Mouse (Mus musculus) small intestine, adult 10 weeks (tissue): ENCODE data around the gene Kcna5. TPM values are rescaled to one million over a fixed set of nuclear protein-coding genes. Genes with fewer than 3 reads are reported as not detected.

Experiments
- polyA plus RNA-seq: library from polyadenylated mRNA; stranded (reverse); fragments of 350-450 nt; fragmentation: Illumina TruSeq; extraction: RNeasy Lipid Tissue Mini Kit (QIAGEN cat#74804); gene quantifications from one replicate; pipeline ENCODE4 v1.2.3, GENCODE M21; 2014; ENCODE audit warnings: low replicate concordance

The Kcna5 gene
- 0.41 TPM for polyA plus RNA-seq

DNA sequence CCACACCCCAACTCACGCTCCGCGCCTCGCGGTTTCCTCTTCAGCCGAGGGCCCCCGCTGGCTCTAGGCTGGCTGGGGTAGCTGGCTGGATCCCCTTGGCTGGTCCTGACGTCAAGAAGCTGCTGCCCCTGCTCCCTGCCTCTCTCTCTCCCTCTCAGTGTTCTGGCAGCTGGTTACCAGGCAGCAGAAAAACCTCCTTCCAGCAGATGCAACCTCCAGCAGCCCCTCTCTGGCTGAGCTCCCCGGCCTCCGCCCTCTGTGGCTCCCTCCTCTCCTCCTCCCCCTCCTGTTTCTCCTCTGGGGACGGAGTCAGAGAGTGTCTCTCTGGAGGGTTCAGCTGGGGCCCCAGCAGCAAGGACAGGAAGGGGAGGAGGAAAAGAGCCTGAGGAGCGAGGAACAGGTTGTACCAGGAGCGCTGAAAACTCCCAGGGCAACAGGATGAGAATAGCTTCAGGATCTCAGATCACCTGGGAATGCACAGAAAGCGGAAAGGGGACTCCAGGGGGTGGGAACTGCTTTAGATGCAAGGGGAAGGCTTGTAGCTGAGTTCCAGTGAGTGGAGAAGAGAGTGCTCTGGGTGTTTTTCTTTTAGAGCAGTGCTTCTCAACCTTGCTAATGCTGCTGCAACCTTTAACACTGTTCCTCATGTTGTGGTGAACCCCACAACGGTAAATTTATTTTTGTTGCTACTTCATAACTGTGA, at the start of gene Kcna5:
Gene Kcna5 (minus strand): TSS at position 205 of the 703 bp plus-strand sequence.

Other genes starting within 250 kb of the Kcna5 start
- 1.1 TPM for gene Kcna1, start 111.0 kb upstream of the Kcna5 start, polyA plus RNA-seq
- 0.30 TPM for gene Kcna6, start 205.3 kb upstream of the Kcna5 start, polyA plus RNA-seq